Comparison of ENCODE assay signal across 9 mouse cellular contexts in genomic region chr13:74009791-74010614, GRCm38 (mm10). TPM values are rescaled to one million over a fixed set of nuclear protein-coding genes. Genes with fewer than 3 reads are reported as not detected.
DNase-seq lines count a peak whose midpoint lies in the region; ATAC-seq and TF ChIP-seq lines count a peak whose summit lies in the region.
"Had no signal": no experiment of that assay in that cellular context is flagged by ENCODE, and none has a peak within 500 bp of the region (broad histone marks: within the 10 kb centered on the region; RNA-seq: fewer than 3 reads in every experiment).

No protein-coding gene starts in this region.

- peak; percentile 53 for DNase-seq in CD4-positive, CD25-positive, alpha-beta regulatory T cell, adult 2 months (ENCODE audit: low read depth, low spot score)
- peak; percentile 85 to 86 for DNase-seq in cerebellum, adult 18-20 months
- peak; percentile 87 for DNase-seq in forebrain, postnatal 0 days
- peak; percentile 82 for DNase-seq in heart, postnatal 4 days
- peak; percentile 82 to 88 for DNase-seq in layer of hippocampus, adult 2 months (ENCODE audit: low spot score in 2 of 2)
- DNase-seq in lung, adult 18-20 months = peak; percentile 81 to 84
- peak; percentile 47 for DNase-seq in thymus, adult 2 months

- no peaks in the 10 kb centered on the region for H3K36me3 ChIP-seq in forebrain, postnatal 0 days (ENCODE audit: insufficient read depth)
- H3K36me3 ChIP-seq in neural tube, embryonic 15.5 days = no peaks in the 10 kb centered on the region
- no peaks in the 10 kb centered on the region for H3K36me3 ChIP-seq in thymus, adult 2 months (ENCODE audit: control insufficient read depth, insufficient read depth, low read length)

- no peak for TF ChIP-seq POLR2A in thymus, adult 2 months (IDR thresholded peaks at IDR 0.05; ENCODE audit: control insufficient read depth, extremely low read depth, insufficient read depth, low read length, poor library complexity)

- H3K9me3 ChIP-seq in forebrain, postnatal 0 days (ENCODE audit: low read length) = no peaks in the 10 kb centered on the region
- H3K9me3 ChIP-seq in neural tube, embryonic 15.5 days (replicated peaks) = no peaks in the 10 kb centered on the region

- under 1% methylated on average over 55 of the region's 55 CpGs for WGBS in forebrain, postnatal 0 days
- WGBS in neural tube, embryonic 15.5 days = under 1% methylated on average over 55 of the region's 55 CpGs
- 2% methylated on average over 55 of the region's 55 CpGs for WGBS in thymus, adult 2 months

- ATAC-seq in forebrain, postnatal 0 days = peak; percentile 60
- peak; percentile 83 for ATAC-seq in neural tube, embryonic 15.5 days (ENCODE audit: low FRiP score)

- no peak for TF ChIP-seq CTCF in forebrain, postnatal 0 days (IDR thresholded peaks at IDR 0.05; ENCODE audit: low read depth)
- no peak for TF ChIP-seq CTCF in layer of hippocampus, adult 2 months (conservative IDR thresholded peaks at IDR 0.05)
- no peak for TF ChIP-seq CTCF in thymus, adult 2 months (IDR thresholded peaks at IDR 0.05; ENCODE audit: borderline replicate concordance, control insufficient read depth, extremely low read depth, insufficient read depth, low read length, poor library complexity)

- H3K27me3 ChIP-seq in forebrain, postnatal 0 days (ENCODE audit: insufficient read depth, low read length) = no peaks in the 10 kb centered on the region; the same call in 1 of the 2 replicates
- peaks cover 4% of the 10 kb centered on the region; the same call in 1 of the 2 replicates for H3K27me3 ChIP-seq in neural tube, embryonic 15.5 days (replicated peaks)
- H3K27me3 ChIP-seq in thymus, adult 2 months (ENCODE audit: control insufficient read depth, insufficient read depth, low read length) = no peaks in the 10 kb centered on the region; the same call in 1 of the 2 replicates

- H3K9ac ChIP-seq in forebrain, postnatal 0 days = peak overlapping the region; percentile 70
- H3K9ac ChIP-seq in neural tube, embryonic 15.5 days (replicated peaks) = peak overlapping the region; percentile 68

- peaks cover 8% of the 10 kb centered on the region; the same call in 1 of the 2 replicates for H3K4me1 ChIP-seq in forebrain, postnatal 0 days (ENCODE audit: insufficient read depth)
- peaks cover 21% of the 10 kb centered on the region for H3K4me1 ChIP-seq in neural tube, embryonic 15.5 days
- peaks cover 16% of the 10 kb centered on the region for H3K4me1 ChIP-seq in thymus, adult 2 months (replicated peaks; ENCODE audit: control insufficient read depth, insufficient read depth, low read length)

- peak overlapping the region; percentile 86 for H3K27ac ChIP-seq in forebrain, postnatal 0 days (ENCODE audit: low read depth, low read length)
- H3K27ac ChIP-seq in layer of hippocampus, adult 2 months = peak overlapping the region; percentile 99
- H3K27ac ChIP-seq in neural tube, embryonic 15.5 days (replicated peaks) = peak overlapping the region; percentile 84
- no peak overlapping the region for H3K27ac ChIP-seq in thymus, adult 2 months (ENCODE audit: control insufficient read depth, insufficient read depth, low read length)

- H3K4me3 ChIP-seq in forebrain, postnatal 0 days (ENCODE audit: low read depth, low read length) = peak overlapping the region; percentile 67
- H3K4me3 ChIP-seq in layer of hippocampus, adult 2 months = peak overlapping the region; percentile 87
- H3K4me3 ChIP-seq in neural tube, embryonic 15.5 days (replicated peaks) = peak overlapping the region; percentile 75
- H3K4me3 ChIP-seq in thymus, adult 2 months (ENCODE audit: control insufficient read depth, insufficient read depth, low read length) = peak overlapping the region; percentile 39

- H3K4me2 ChIP-seq in forebrain, postnatal 0 days (ENCODE audit: low read depth) = peak overlapping the region; percentile 88
- H3K4me2 ChIP-seq in neural tube, embryonic 15.5 days = peak overlapping the region; percentile 91

RNA-seq across cellular contexts. Expression of gene Tppp, which starts 0.8 kb away (rescaled TPM):
- total RNA-seq in forebrain, postnatal 0 days (2014; rRNA removed) = 28.9 and 33.4 TPM in 2 replicates
- polyA plus RNA-seq in forebrain, postnatal 0 days (2015; fragmentation: Nextera tagmentation; extraction: Ambion mirVana) = 6.2 and 8.2 TPM in 2 replicates
- 10 to 100 TPM; 11.9 to 13.7 TPM for total RNA-seq in heart, postnatal 4 days (2021)
- total RNA-seq in layer of hippocampus, adult 2 months (2021) = 100 to 1,000 TPM; 267 to 277 TPM
- polyA plus RNA-seq in neural tube, embryonic 15.5 days (2015; fragmentation: Nextera tagmentation; extraction: Ambion mirVana) = 11.0 and 12.1 TPM in 2 replicates
- polyA plus RNA-seq in thymus, adult 2 months (2012; rRNA removed) = 5.3 and 7.0 TPM in 2 replicates
- total RNA-seq: MEL had no signal

RNA-seq across cellular contexts. Expression of gene Zdhhc11, which starts 46.4 kb away (rescaled TPM):
- not detected in 2 replicates for total RNA-seq in forebrain, postnatal 0 days (2014; rRNA removed)
- not detected in 2 replicates for polyA plus RNA-seq in forebrain, postnatal 0 days (2015; fragmentation: Nextera tagmentation; extraction: Ambion mirVana)
- total RNA-seq in heart, postnatal 4 days (2021) = not detected
- not detected for total RNA-seq in layer of hippocampus, adult 2 months (2021)
- not detected in 2 replicates for polyA plus RNA-seq in neural tube, embryonic 15.5 days (2015; fragmentation: Nextera tagmentation; extraction: Ambion mirVana)
- 0.08 TPM in 1 of 2 replicates, not detected in the other for polyA plus RNA-seq in thymus, adult 2 months (2012; rRNA removed)
- total RNA-seq: MEL had no signal

RNA-seq across cellular contexts. Expression of gene Cep72, which starts 52.1 kb away (rescaled TPM):
- total RNA-seq in forebrain, postnatal 0 days (2014; rRNA removed) = 6.7 and 7.1 TPM in 2 replicates
- 6.0 and 8.8 TPM in 2 replicates for polyA plus RNA-seq in forebrain, postnatal 0 days (2015; fragmentation: Nextera tagmentation; extraction: Ambion mirVana)
- 1 to 10 TPM; 7.2 to 9.0 TPM for total RNA-seq in heart, postnatal 4 days (2021)
- 1 to 10 TPM in 1 of 2 experiments, under 1 TPM in 1; 0.87 to 2.7 TPM for total RNA-seq in layer of hippocampus, adult 2 months (2021)
- 7.5 and 7.9 TPM in 2 replicates for polyA plus RNA-seq in neural tube, embryonic 15.5 days (2015; fragmentation: Nextera tagmentation; extraction: Ambion mirVana)
- 11.1 and 13.6 TPM in 2 replicates for polyA plus RNA-seq in thymus, adult 2 months (2012; rRNA removed)
